Mouse (Mus musculus): ENCODE results near the gene Mpzl3. TPM values are rescaled to one million over a fixed set of nuclear protein-coding genes. Genes with fewer than 3 reads are reported as not detected.
A peak's percentile ranks its signal among the peaks of the same experiment; 100 is the strongest.
"Not testable (repeated sequence)": the region's sequence is repeated elsewhere in the genome, so short reads cannot be mapped to it uniquely, and the experiment has no call there.

Gene Mpzl3
- polyA plus RNA-seq, 1 experiment from 2014 or later: 5.4 TPM

DNA sequence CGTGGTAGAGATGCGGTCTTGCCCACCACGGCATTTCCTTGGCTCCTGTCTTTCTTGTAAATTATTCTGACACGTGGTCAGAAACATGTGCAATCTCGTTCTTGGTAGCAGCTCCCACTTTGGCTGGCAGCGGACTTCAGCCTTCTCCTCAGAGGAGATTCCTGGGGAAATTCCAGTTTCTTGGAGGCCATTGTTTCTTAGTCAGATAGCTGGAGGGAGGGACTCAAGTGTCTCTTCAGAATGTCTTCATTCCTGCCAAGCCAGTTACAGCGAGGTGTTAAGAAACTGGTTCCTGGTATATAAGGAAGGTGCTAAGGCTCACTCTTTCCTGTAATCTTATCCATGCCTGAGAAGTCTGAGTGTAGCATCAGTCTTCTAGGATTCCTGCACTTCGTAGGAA is 27.6 kb upstream of the Mpzl3 start:
- Histone ChIP-seq H3K27me3 (replicated peaks) (no peaks in the 10 kb centered on the region), H3K36me3 (no peaks in the 10 kb centered on the region), H3K4me3 (replicated peaks) (no peak overlapping the region), H3K4me2 (replicated peaks) (no peak overlapping the region), H3K4me1 (replicated peaks) (no peaks in the 10 kb centered on the region), H3K9me3 (no peaks in the 10 kb centered on the region), H3K9ac (no peak overlapping the region), H3K27ac (no peak overlapping the region)
- 67% methylated on average over 8 of the region's 8 CpGs for WGBS
- no peak for ATAC-seq

DNA sequence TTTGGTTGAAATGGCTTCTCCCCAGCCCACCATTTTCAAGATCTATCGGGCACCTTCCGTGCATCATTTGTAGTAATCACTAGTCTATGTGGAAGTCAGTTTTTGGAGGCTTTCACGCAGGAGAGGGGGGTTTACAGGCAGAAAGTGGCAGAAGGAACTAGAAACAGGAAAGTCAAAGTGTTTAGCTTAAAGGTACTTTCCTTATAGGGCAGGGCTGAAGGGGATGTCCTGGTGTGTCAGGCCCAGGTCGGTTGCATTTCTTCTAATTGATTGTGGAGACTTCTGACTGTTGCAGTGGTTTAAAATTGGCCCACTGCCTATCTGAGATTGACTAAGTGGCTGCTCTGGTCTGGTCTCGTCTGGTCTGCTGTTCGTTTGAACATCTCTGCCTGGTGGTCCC is 24.6 kb upstream of the Mpzl3 start:
- no peaks in the 10 kb centered on the region for H3K27me3 ChIP-seq (replicated peaks)
- no peaks in the 10 kb centered on the region for H3K9me3 ChIP-seq
- no peaks in the 10 kb centered on the region for H3K4me1 ChIP-seq (replicated peaks)
- no peak overlapping the region for H3K4me2 ChIP-seq (replicated peaks)
- WGBS: 60% methylated on average over 6 of the region's 6 CpGs
- H3K9ac ChIP-seq: no peak overlapping the region
- H3K27ac ChIP-seq: no peak overlapping the region
- ATAC-seq: no peak
- no peak overlapping the region for H3K4me3 ChIP-seq (replicated peaks)
- H3K36me3 ChIP-seq: no peaks in the 10 kb centered on the region

GRCm38 (mm10) chr9:45032261-45032660 is 22.7 kb upstream of the Mpzl3 start:
- H3K36me3 ChIP-seq: no peaks in the 10 kb centered on the region
- H3K4me2 ChIP-seq (replicated peaks): no peak overlapping the region
- no peaks in the 10 kb centered on the region for H3K27me3 ChIP-seq (replicated peaks)
- WGBS: 64% methylated on average over 2 of the region's 2 CpGs
- no peak overlapping the region for H3K9ac ChIP-seq
- H3K27ac ChIP-seq: no peak overlapping the region
- H3K4me1 ChIP-seq (replicated peaks): no peaks in the 10 kb centered on the region
- ATAC-seq: no peak
- H3K9me3 ChIP-seq: no peaks in the 10 kb centered on the region
- no peak overlapping the region for H3K4me3 ChIP-seq (replicated peaks)

DNA sequence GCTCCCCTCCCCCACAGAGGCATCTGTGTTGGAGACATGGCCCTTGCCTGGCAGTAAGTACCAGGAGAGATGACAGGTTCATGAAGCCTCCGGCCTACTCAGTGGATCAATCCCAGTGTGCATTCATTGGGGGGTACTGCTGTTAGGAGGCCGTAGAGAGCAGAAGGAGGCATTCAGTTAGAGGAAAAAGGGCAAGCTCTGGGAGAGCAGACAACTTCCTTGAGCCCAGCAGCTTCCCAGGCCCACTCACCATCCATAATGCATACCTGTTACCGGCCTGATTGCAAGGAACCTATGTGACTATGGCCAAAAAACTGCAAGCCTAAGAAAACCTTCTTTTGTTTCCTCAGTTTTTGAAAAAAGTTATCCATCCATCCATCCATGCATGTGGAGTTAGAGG is 20.5 kb upstream of the Mpzl3 start:
- no peaks in the 10 kb centered on the region for H3K36me3 ChIP-seq
- H3K4me3 ChIP-seq (replicated peaks): no peak overlapping the region
- no peak overlapping the region for H3K9ac ChIP-seq
- no peaks in the 10 kb centered on the region for H3K27me3 ChIP-seq (replicated peaks)
- no peaks in the 10 kb centered on the region for H3K4me1 ChIP-seq (replicated peaks)
- ATAC-seq: no peak
- no peaks in the 10 kb centered on the region for H3K9me3 ChIP-seq
- WGBS: 81% methylated on average over 3 of the region's 3 CpGs
- H3K27ac ChIP-seq: no peak overlapping the region
- no peak overlapping the region for H3K4me2 ChIP-seq (replicated peaks)

- not testable (repeated sequence) for ATAC-seq; H3K4me1 ChIP-seq (replicated peaks); H3K36me3 ChIP-seq; H3K9me3 ChIP-seq; H3K27ac ChIP-seq; H3K27me3 ChIP-seq (replicated peaks); H3K9ac ChIP-seq; H3K4me2 ChIP-seq (replicated peaks); H3K4me3 ChIP-seq (replicated peaks)
- 86% methylated on average over 1 of the region's 1 CpGs for WGBS
Observed at GRCm38 (mm10) chr9:45037803-45038202, 17.2 kb upstream of the Mpzl3 start.

DNA sequence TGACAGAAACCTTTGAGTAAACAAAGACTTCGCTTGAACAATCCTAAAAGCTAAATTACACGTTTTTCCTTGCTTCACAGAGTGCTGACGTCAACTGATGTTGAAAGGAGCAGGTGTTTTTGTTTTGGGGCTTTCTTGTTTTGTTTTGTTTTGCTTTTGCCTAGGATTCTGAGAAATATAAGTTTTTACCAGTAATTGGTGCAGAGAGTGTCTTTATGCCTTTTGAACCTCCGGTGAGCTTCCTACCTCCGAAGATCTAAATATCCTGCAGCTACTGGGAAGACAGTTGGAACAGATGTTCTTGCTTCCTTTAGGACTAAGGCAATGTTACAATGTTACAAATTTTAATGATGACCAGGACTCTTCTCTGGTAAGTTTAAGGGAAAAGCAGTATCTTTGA is 15.5 kb upstream of the Mpzl3 start, which contains the start of gene Mpzl2:
TSS of gene Mpzl2 (plus strand) at position 301 of the 400 bp plus-strand sequence.
- 0 out of 2 replicates have a peak, but pooled peaks cover 3% of the 10 kb centered on the region for H3K4me1 ChIP-seq (replicated peaks)
- H3K36me3 ChIP-seq: no peaks in the 10 kb centered on the region
- no peak within 1 kb of the TSS for H3K4me3 ChIP-seq (replicated peaks)
- no peak within 1 kb of the TSS for H3K27ac ChIP-seq
- no peaks in the 10 kb centered on the region for H3K9me3 ChIP-seq
- H3K27me3 ChIP-seq (replicated peaks): peaks cover 15% of the 10 kb centered on the region
- peak within 1 kb of the TSS; percentile 55 for H3K4me2 ChIP-seq (replicated peaks)
- no peak for ATAC-seq
- 47% methylated on average over 5 of the region's 5 CpGs for WGBS
- 0 out of 2 replicates have a peak within 1 kb of the TSS, but pooled peaks have one; percentile 13 for H3K9ac ChIP-seq

GRCm38 (mm10) chr9:45040066-45040845 is 14.7 kb upstream of the Mpzl3 start:
- ATAC-seq: no peak
- H3K9ac ChIP-seq: 0 out of 2 replicates have a peak overlapping the region, but pooled peaks have one; percentile 13
- H3K4me3 ChIP-seq (replicated peaks): no peak overlapping the region
- 0 out of 2 replicates have a peak, but pooled peaks cover 3% of the 10 kb centered on the region for H3K4me1 ChIP-seq (replicated peaks)
- H3K4me2 ChIP-seq (replicated peaks): peak overlapping the region; percentile 55
- H3K27ac ChIP-seq: no peak overlapping the region
- H3K27me3 ChIP-seq (replicated peaks): peaks cover 15% of the 10 kb centered on the region
- WGBS: 17% methylated on average over 14 of the region's 14 CpGs
- H3K9me3 ChIP-seq: no peaks in the 10 kb centered on the region
- no peaks in the 10 kb centered on the region for H3K36me3 ChIP-seq

- ATAC-seq: peak; percentile 53
- Histone ChIP-seq H3K36me3 (no peaks in the 10 kb centered on the region), H3K9me3 (no peaks in the 10 kb centered on the region), H3K27ac (peak overlapping the region; percentile 64), H3K4me3 (replicated peaks) (no peak overlapping the region), H3K9ac (no peak overlapping the region), H3K27me3 (replicated peaks) (peaks cover 15% of the 10 kb centered on the region), H3K4me1 (replicated peaks) (0 out of 2 replicates have a peak, but pooled peaks cover 3% of the 10 kb centered on the region), H3K4me2 (replicated peaks) (peak overlapping the region; percentile 55)
- WGBS: 26% methylated on average over 17 of the region's 17 CpGs
Observed at GRCm38 (mm10) chr9:45041131-45041838, 13.7 kb upstream of the Mpzl3 start.

- Histone ChIP-seq H3K27me3 (replicated peaks) (peaks cover 15% of the 10 kb centered on the region), H3K4me2 (replicated peaks) (peak overlapping the region; percentile 55)
- 2% methylated on average over 20 of the region's 20 CpGs for WGBS
Observed at GRCm38 (mm10) chr9:45042056-45042720, 12.8 kb upstream of the Mpzl3 start.

DNA sequence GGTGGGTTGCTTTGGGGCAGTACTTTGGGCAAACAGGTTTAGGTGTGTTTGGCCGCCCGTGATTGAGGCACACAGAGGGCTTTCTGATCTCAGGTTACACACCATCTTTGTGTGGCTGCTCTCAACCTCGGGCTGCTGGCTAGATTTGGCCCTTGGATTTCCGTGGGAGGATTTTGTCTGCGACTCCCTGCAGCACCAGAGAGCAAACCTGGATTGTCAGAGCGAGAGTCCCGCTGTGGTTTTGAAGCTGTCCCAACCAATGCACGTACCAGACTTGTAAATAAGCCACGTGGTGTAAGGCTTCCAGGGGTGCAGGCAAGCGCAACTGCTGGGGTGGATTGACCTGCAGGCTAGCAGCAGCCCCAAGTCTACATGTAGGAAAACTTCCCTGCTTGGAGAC is 12.0 kb upstream of the Mpzl3 start:
- WGBS: 2% methylated on average over 10 of the region's 10 CpGs
- Histone ChIP-seq H3K4me1 (replicated peaks) (0 out of 2 replicates have a peak, but pooled peaks cover 3% of the 10 kb centered on the region), H3K9ac (peak overlapping the region; percentile 39), H3K27me3 (replicated peaks) (peaks cover 15% of the 10 kb centered on the region), H3K36me3 (no peaks in the 10 kb centered on the region), H3K27ac (peak overlapping the region; percentile 64), H3K4me3 (replicated peaks) (peak overlapping the region; percentile 41), H3K9me3 (no peaks in the 10 kb centered on the region), H3K4me2 (replicated peaks) (peak overlapping the region; percentile 55)
- no peak for ATAC-seq

More at GRCm38 (mm10) chr9:45042056-45042720, 12.8 kb upstream of the Mpzl3 start:
- no peaks in the 10 kb centered on the region for H3K9me3 ChIP-seq
- H3K27ac ChIP-seq: peak overlapping the region; percentile 64
- H3K4me1 ChIP-seq (replicated peaks): 0 out of 2 replicates have a peak, but pooled peaks cover 3% of the 10 kb centered on the region
- ATAC-seq: peak; percentile 96
- H3K36me3 ChIP-seq: no peaks in the 10 kb centered on the region
- H3K9ac ChIP-seq: peak overlapping the region; percentile 39
- H3K4me3 ChIP-seq (replicated peaks): peak overlapping the region; percentile 41

- Histone ChIP-seq H3K9ac (no peak overlapping the region), H3K27ac (no peak overlapping the region), H3K27me3 (replicated peaks) (peaks cover 9% of the 10 kb centered on the region), H3K4me1 (replicated peaks) (no peaks in the 10 kb centered on the region), H3K4me2 (replicated peaks) (no peak overlapping the region), H3K36me3 (no peaks in the 10 kb centered on the region; the same call in 1 of the 2 replicates), H3K4me3 (replicated peaks) (no peak overlapping the region), H3K9me3 (no peaks in the 10 kb centered on the region)
- WGBS: 89% methylated on average over 16 of the region's 16 CpGs
- no peak for ATAC-seq
Observed at GRCm38 (mm10) chr9:45046973-45047372, 8.0 kb upstream of the Mpzl3 start.

GRCm38 (mm10) chr9:45048511-45048910 is 6.5 kb upstream of the Mpzl3 start:
- Histone ChIP-seq H3K9me3 (no peaks in the 10 kb centered on the region), H3K4me3 (replicated peaks) (no peak overlapping the region), H3K27me3 (replicated peaks) (peaks cover 3% of the 10 kb centered on the region; the same call in 1 of the 2 replicates), H3K27ac (no peak overlapping the region), H3K9ac (no peak overlapping the region), H3K36me3 (no peaks in the 10 kb centered on the region; the same call in 1 of the 2 replicates), H3K4me2 (replicated peaks) (no peak overlapping the region), H3K4me1 (replicated peaks) (no peaks in the 10 kb centered on the region)
- 21% methylated on average over 4 of the region's 4 CpGs for WGBS
- ATAC-seq: no peak

All from intestine, embryonic 15.5 days (tissue).